ENCODE assay signal across 17 mouse cellular contexts in the genomic region with DNA sequence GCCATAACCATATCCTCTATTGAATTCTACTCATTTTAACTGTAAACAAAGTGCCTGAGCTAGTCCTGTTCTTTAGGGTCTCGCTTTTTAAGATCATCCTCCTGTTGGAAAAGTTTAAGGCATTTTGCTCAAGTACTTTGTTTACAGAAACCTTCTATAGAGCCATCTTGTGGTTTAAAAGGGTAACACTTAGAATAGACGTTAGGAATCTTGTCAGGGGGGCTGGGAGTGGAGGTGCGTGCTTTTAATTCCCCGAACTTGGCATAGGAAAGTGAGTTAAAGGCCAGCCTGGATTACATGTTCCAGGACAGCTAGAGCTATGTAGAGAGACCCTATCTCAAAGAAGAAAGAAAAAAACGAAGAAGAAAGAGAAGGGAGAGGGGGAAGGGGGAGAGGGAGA. TPM values are rescaled to one million over a fixed set of nuclear protein-coding genes. Genes with fewer than 3 reads are reported as not detected.
DNase-seq lines count a peak whose midpoint lies in the region; ATAC-seq and TF ChIP-seq lines count a peak whose summit lies in the region.
"Had no signal": no experiment of that assay in that cellular context is flagged by ENCODE, and none has a peak within 500 bp of the region (broad histone marks: within the 10 kb centered on the region; RNA-seq: fewer than 3 reads in every experiment).

No protein-coding gene starts in this region.

- TF ChIP-seq EP300 in lung, postnatal 0 days (IDR thresholded peaks at IDR 0.05), result no peak

- H3K9ac ChIP-seq in hindbrain, embryonic 14.5 days, result no peak overlapping the region
- H3K9ac ChIP-seq in hindbrain, embryonic 13.5 days, result no peak overlapping the region
- no peak overlapping the region for H3K9ac ChIP-seq in lung, postnatal 0 days (replicated peaks; ENCODE audit: low read depth)
- H3K9ac ChIP-seq: heart, embryonic 13.5 days; limb, embryonic 15.5 days had no signal

- H3K27me3 ChIP-seq in hindbrain, embryonic 14.5 days (ENCODE audit: control insufficient read depth, insufficient read depth, low read length), result no peaks in the 10 kb centered on the region
- H3K27me3 ChIP-seq in hindbrain, embryonic 13.5 days, result no peaks in the 10 kb centered on the region
- no peaks in the 10 kb centered on the region for H3K27me3 ChIP-seq in lung, postnatal 0 days (replicated peaks; ENCODE audit: insufficient read depth, low read length)
- H3K27me3 ChIP-seq: heart, embryonic 13.5 days; limb, embryonic 15.5 days had no signal

- ATAC-seq in hindbrain, embryonic 14.5 days (ENCODE audit: low FRiP score), result no peak
- ATAC-seq in hindbrain, embryonic 13.5 days (ENCODE audit: low FRiP score), result no peak
- ATAC-seq in lung, postnatal 0 days, result no peak
- ATAC-seq: hindbrain, embryonic 16.5 days had no signal

- H3K4me2 ChIP-seq in hindbrain, embryonic 14.5 days (replicated peaks), result no peak overlapping the region
- H3K4me2 ChIP-seq in hindbrain, embryonic 13.5 days, result no peak overlapping the region
- H3K4me2 ChIP-seq in lung, postnatal 0 days (replicated peaks; ENCODE audit: low read depth, low read length), result no peak overlapping the region
- H3K4me2 ChIP-seq: heart, embryonic 13.5 days; limb, embryonic 15.5 days had no signal

- peak; percentile 13 for DNase-seq in embryo, embryonic 10.5 days (ENCODE audit: low spot score)
- DNase-seq in embryo, embryonic 9.5 days (ENCODE audit: extremely low spot score), result no peak
- DNase-seq in hindbrain, embryonic 14.5 days (ENCODE audit: low spot score), result peak; percentile 40
- DNase-seq in lung, postnatal 0 days (ENCODE audit: low spot score), result peak; percentile 9
- DNase-seq in lung, postnatal 14 days, result no peak
- DNase-seq in brain, embryonic 14.5 days (ENCODE audit: low read depth), result peak; percentile 27
- DNase-seq in cerebellum, postnatal 36 days, result no peak
- DNase-seq: cerebellum, postnatal 14 days; lung, postnatal 10 days; right cerebral cortex, adult 18-20 months had no signal

- H3K9me3 ChIP-seq in hindbrain, embryonic 14.5 days (ENCODE audit: control insufficient read depth, low read length), result no peaks in the 10 kb centered on the region
- H3K9me3 ChIP-seq in hindbrain, embryonic 13.5 days, result no peaks in the 10 kb centered on the region
- no peaks in the 10 kb centered on the region for H3K9me3 ChIP-seq in lung, postnatal 0 days (ENCODE audit: low read length)
- H3K9me3 ChIP-seq: limb, embryonic 15.5 days had no signal

- peak; percentile 42 for TF ChIP-seq CTCF in lung, postnatal 0 days (IDR thresholded peaks at IDR 0.05)
- TF ChIP-seq CTCF in brain, embryonic 14.5 days (IDR thresholded peaks at IDR 0.05; ENCODE audit: borderline replicate concordance, extremely low read depth, insufficient read depth, insufficient read length), result no peak

- no peak overlapping the region for H3K27ac ChIP-seq in hindbrain, embryonic 14.5 days
- no peak overlapping the region for H3K27ac ChIP-seq in hindbrain, embryonic 13.5 days
- H3K27ac ChIP-seq in lung, postnatal 0 days (ENCODE audit: low read length), result no peak overlapping the region
- H3K27ac ChIP-seq: heart, embryonic 13.5 days; limb, embryonic 15.5 days had no signal

- no peak overlapping the region for H3K4me3 ChIP-seq in hindbrain, embryonic 14.5 days (replicated peaks; ENCODE audit: low read length)
- H3K4me3 ChIP-seq in hindbrain, embryonic 13.5 days, result no peak overlapping the region
- no peak overlapping the region for H3K4me3 ChIP-seq in lung, postnatal 0 days (ENCODE audit: low read depth, low read length)
- H3K4me3 ChIP-seq: heart, embryonic 13.5 days; limb, embryonic 15.5 days had no signal

- 21% methylated on average over 5 of the region's 5 CpGs for WGBS in hindbrain, embryonic 14.5 days
- WGBS in hindbrain, embryonic 13.5 days, result 27% methylated on average over 5 of the region's 5 CpGs
- 13% methylated on average over 5 of the region's 5 CpGs for WGBS in lung, postnatal 0 days

- TF ChIP-seq POLR2A in brain, embryonic 14.5 days (IDR thresholded peaks at IDR 0.05; ENCODE audit: borderline replicate concordance, extremely low read depth, insufficient read depth, insufficient read length, poor library complexity, severe bottlenecking), result no peak

- no peaks in the 10 kb centered on the region for H3K36me3 ChIP-seq in hindbrain, embryonic 14.5 days (replicated peaks; ENCODE audit: control insufficient read depth, insufficient read depth)
- H3K36me3 ChIP-seq in hindbrain, embryonic 13.5 days, result no peaks in the 10 kb centered on the region
- no peaks in the 10 kb centered on the region for H3K36me3 ChIP-seq in lung, postnatal 0 days (ENCODE audit: insufficient read depth, low read length)
- H3K36me3 ChIP-seq: heart, embryonic 13.5 days; limb, embryonic 15.5 days had no signal

- no peaks in the 10 kb centered on the region for H3K4me1 ChIP-seq in hindbrain, embryonic 14.5 days (replicated peaks; ENCODE audit: control insufficient read depth, insufficient read depth, low read length)
- no peaks in the 10 kb centered on the region for H3K4me1 ChIP-seq in hindbrain, embryonic 13.5 days (replicated peaks)
- no peaks in the 10 kb centered on the region for H3K4me1 ChIP-seq in lung, postnatal 0 days (ENCODE audit: insufficient read depth, low read depth, low read length)
- H3K4me1 ChIP-seq: limb, embryonic 15.5 days had no signal

RNA-seq across cellular contexts. Expression of a gene that starts 2.1 kb away (rescaled TPM):
- not detected in 2 replicates for polyA plus RNA-seq in hindbrain, embryonic 14.5 days (2014; fragmentation: Nextera tagmentation; extraction: Ambion mirVana)
- not detected in 2 replicates for polyA plus RNA-seq in hindbrain, embryonic 13.5 days (2015; fragmentation: Nextera tagmentation; extraction: Ambion mirVana)
- polyA plus RNA-seq in lung, postnatal 0 days (2015; fragmentation: Nextera tagmentation; extraction: Ambion mirVana), result not detected in 2 replicates
- 0.29 TPM in 1 of 2 replicates, not detected in the other for polyA plus RNA-seq in brain, embryonic 14.5 days (2012; rRNA removed)
- polyA plus RNA-seq: heart, embryonic 13.5 days; hindbrain, embryonic 16.5 days; large intestine, adult 2 months; limb, embryonic 15.5 days; neural tube, embryonic 14.5 days; spleen, adult 2 months had no signal

RNA-seq across cellular contexts. Expression of a gene that starts 6.5 kb away (rescaled TPM):
- 0.99 TPM in 1 of 2 replicates, not detected in the other for polyA plus RNA-seq in hindbrain, embryonic 14.5 days (2014; fragmentation: Nextera tagmentation; extraction: Ambion mirVana)
- polyA plus RNA-seq in hindbrain, embryonic 13.5 days (2015; fragmentation: Nextera tagmentation; extraction: Ambion mirVana), result 0.34 TPM in 1 of 2 replicates, not detected in the other
- not detected in 2 replicates for polyA plus RNA-seq in lung, postnatal 0 days (2015; fragmentation: Nextera tagmentation; extraction: Ambion mirVana)
- polyA plus RNA-seq in brain, embryonic 14.5 days (2012; rRNA removed), result not detected in 2 replicates
- polyA plus RNA-seq: large intestine, adult 2 months; limb, embryonic 15.5 days; spleen, adult 2 months had no signal

RNA-seq across cellular contexts. Expression of a gene that starts 12.4 kb away (rescaled TPM):
- polyA plus RNA-seq in hindbrain, embryonic 14.5 days (2014; fragmentation: Nextera tagmentation; extraction: Ambion mirVana), result not detected in 2 replicates
- not detected in 2 replicates for polyA plus RNA-seq in hindbrain, embryonic 13.5 days (2015; fragmentation: Nextera tagmentation; extraction: Ambion mirVana)
- polyA plus RNA-seq in lung, postnatal 0 days (2015; fragmentation: Nextera tagmentation; extraction: Ambion mirVana), result not detected in 2 replicates
- not detected in 2 replicates for polyA plus RNA-seq in brain, embryonic 14.5 days (2012; rRNA removed)
- polyA plus RNA-seq: heart, embryonic 13.5 days; hindbrain, embryonic 16.5 days; large intestine, adult 2 months; limb, embryonic 15.5 days; neural tube, embryonic 14.5 days; spleen, adult 2 months had no signal

RNA-seq across cellular contexts. Expression of a gene that starts 24.7 kb away (rescaled TPM):
- not detected in 2 replicates for polyA plus RNA-seq in hindbrain, embryonic 14.5 days (2014; fragmentation: Nextera tagmentation; extraction: Ambion mirVana)
- polyA plus RNA-seq in hindbrain, embryonic 13.5 days (2015; fragmentation: Nextera tagmentation; extraction: Ambion mirVana), result not detected in 2 replicates
- polyA plus RNA-seq in lung, postnatal 0 days (2015; fragmentation: Nextera tagmentation; extraction: Ambion mirVana), result not detected in 2 replicates
- polyA plus RNA-seq in brain, embryonic 14.5 days (2012; rRNA removed), result not detected in 2 replicates
- polyA plus RNA-seq: heart, embryonic 13.5 days; hindbrain, embryonic 16.5 days; large intestine, adult 2 months; limb, embryonic 15.5 days; neural tube, embryonic 14.5 days; spleen, adult 2 months had no signal

RNA-seq across cellular contexts. Expression of a gene that starts 27.6 kb away (rescaled TPM):
- not detected in 2 replicates for polyA plus RNA-seq in hindbrain, embryonic 14.5 days (2014; fragmentation: Nextera tagmentation; extraction: Ambion mirVana)
- not detected in 2 replicates for polyA plus RNA-seq in hindbrain, embryonic 13.5 days (2015; fragmentation: Nextera tagmentation; extraction: Ambion mirVana)
- not detected in 2 replicates for polyA plus RNA-seq in lung, postnatal 0 days (2015; fragmentation: Nextera tagmentation; extraction: Ambion mirVana)
- not detected in 2 replicates for polyA plus RNA-seq in brain, embryonic 14.5 days (2012; rRNA removed)
- polyA plus RNA-seq: heart, embryonic 13.5 days; large intestine, adult 2 months; limb, embryonic 15.5 days; neural tube, embryonic 14.5 days; spleen, adult 2 months had no signal

Comparison
In these comparisons a context has a peak if more than half of its experiments do, and no peak if none do; other contexts are left out.
1. DNase-seq: peak in embryo, embryonic 10.5 days (single experiment), hindbrain, embryonic 14.5 days (single experiment), lung, postnatal 0 days (single experiment) and brain, embryonic 14.5 days (single experiment); none in embryo, embryonic 9.5 days (single experiment), lung, postnatal 14 days (single experiment) and cerebellum, postnatal 36 days (0 of 2).